Mouse (Mus musculus) embryonic stem cell, embryonic (primary cell): Measurements from ENCODE around the gene Ptges2.

Experiments used
- CTCF ChIA-PET, 4 experiments: fragments of 300-600 bp in 2 of 4; fragments of 350-600 bp in 2 of 4; sonication (Branson Sonifier 250); formaldehyde crosslinking; loops; one replicate each; lab custom pipeline; 2022; ENCODE audit warnings: inconsistent platforms in 2 of 4; lab: Charles Lee
- POLR2A ChIA-PET, 4 experiments: fragments of 300-600 bp in 2 of 4; fragments of 350-600 bp in 2 of 4; sonication (Branson Sonifier 250); formaldehyde crosslinking; loops; one replicate each; lab custom pipeline; 2022; ENCODE audit warnings: antibody characterized with exemption in 4 of 4, inconsistent platforms in 1 of 4; lab: Charles Lee

The Ptges2 gene

GRCm38 (mm10) chr2:32419359-32419758 is 23.7 kb downstream of the Ptges2 start:
- ChIA-PET CTCF (interaction anchor here in 2 of 4 experiments (1.1 to 6.9 kb wide), 2 partner anchors 14 to 15 kb away, joined by 4 to 52 read pairs; no protein-coding TSS in a partner anchor), POLR2A (interaction anchor here in 1 of 4 experiments (1.4 kb wide), 2 partner anchors 10 kb away, joined by 3 to 4 read pairs; no protein-coding TSS in a partner anchor)

GRCm38 (mm10) chr2:32420066-32420608 is 24.4 kb downstream of the Ptges2 start:
- CTCF ChIA-PET = interaction anchor here in 1 of 4 experiments (2.6 kb wide), 1 partner anchor 15 kb away, joined by 9 read pairs; no protein-coding TSS in a partner anchor
- POLR2A ChIA-PET = no interaction called here

GRCm38 (mm10) chr2:32420647-32421046 is 25.0 kb downstream of the Ptges2 start:
- POLR2A ChIA-PET = no interaction called here
- CTCF ChIA-PET = interaction anchor here in 2 of 4 experiments (2.0 to 2.6 kb wide), 2 partner anchors 16 to 66 kb away, joined by 5 to 11 read pairs (median 9); no protein-coding TSS in a partner anchor

- POLR2A ChIA-PET = interaction anchor here in 1 of 4 experiments (1.2 kb wide), 2 partner anchors 61 kb away, joined by 3 read pairs; no protein-coding TSS in a partner anchor
- CTCF ChIA-PET = interaction anchor here (0.5 to 2.6 kb wide), 7 partner anchors 17 to 740 kb away, joined by 3 to 11 read pairs (median 5); no protein-coding TSS in a partner anchor
Measured at GRCm38 (mm10) chr2:32421851-32422251, 26.2 kb downstream of the Ptges2 start.

GRCm38 (mm10) chr2:32423481-32424331 is 28.0 kb downstream of the Ptges2 start:
- ChIA-PET CTCF (interaction anchor here in 1 of 4 experiments (0.6 kb wide), 1 partner anchor 32 kb away, joined by 3 read pairs; no protein-coding TSS in a partner anchor), POLR2A (interaction anchor here in 1 of 4 experiments (0.7 to 1.5 kb wide), 2 partner anchors 12 to 28 kb away, joined by 3 to 4 read pairs; partner anchors contain the start of gene Slc25a25)

GRCm38 (mm10) chr2:32424796-32425195 is 29.1 kb downstream of the Ptges2 start:
- ChIA-PET POLR2A (interaction anchor here in 1 of 4 experiments (1.4 to 1.5 kb wide), 2 partner anchors 13 to 28 kb away, joined by 3 to 4 read pairs; no protein-coding TSS in a partner anchor), CTCF (no interaction called here)

- CTCF ChIA-PET = interaction anchor here in 1 of 4 experiments (0.6 kb wide), 1 partner anchor 20 kb away, joined by 3 read pairs; no protein-coding TSS in a partner anchor
- POLR2A ChIA-PET = interaction anchor here in 2 of 4 experiments (0.7 to 1.5 kb wide), 3 partner anchors 14 to 65 kb away, joined by 3 to 4 read pairs (median 3); no protein-coding TSS in a partner anchor
Measured at GRCm38 (mm10) chr2:32425568-32425967, 29.9 kb downstream of the Ptges2 start.

- ChIA-PET CTCF (interaction anchor here in 1 of 4 experiments (0.6 kb wide), 1 partner anchor 19 kb away, joined by 3 read pairs; no protein-coding TSS in a partner anchor), POLR2A (interaction anchor here in 1 of 4 experiments (1.4 kb wide), 1 partner anchor 27 kb away, joined by 3 read pairs; no protein-coding TSS in a partner anchor)
Measured at GRCm38 (mm10) chr2:32426141-32426540, 30.4 kb downstream of the Ptges2 start.

- POLR2A ChIA-PET = no interaction called here
- CTCF ChIA-PET = interaction anchor here in 1 of 4 experiments (0.8 kb wide), 1 partner anchor 23 kb away, joined by 3 read pairs; no protein-coding TSS in a partner anchor
Measured at GRCm38 (mm10) chr2:32427720-32428119, 32.0 kb downstream of the Ptges2 start.

- POLR2A ChIA-PET = interaction anchor here in 2 of 4 experiments (0.7 to 1.7 kb wide), 8 partner anchors 9 to 112 kb away, joined by 3 to 4 read pairs (median 3); no protein-coding TSS in a partner anchor
Measured at GRCm38 (mm10) chr2:32428262-32428722, 32.6 kb downstream of the Ptges2 start.

GRCm38 (mm10) chr2:32429215-32429891 is 33.7 kb downstream of the Ptges2 start:
- POLR2A ChIA-PET = interaction anchor here in 3 of 4 experiments (0.7 to 1.7 kb wide), 9 partner anchors 10 to 113 kb away, joined by 3 to 4 read pairs (median 3); no protein-coding TSS in a partner anchor
- CTCF ChIA-PET = interaction anchor here in 3 of 4 experiments (0.6 to 2.0 kb wide), 8 partner anchors 8 to 1959 kb away, joined by 3 to 10 read pairs (median 4); no protein-coding TSS in a partner anchor

More at GRCm38 (mm10) chr2:32428262-32428722, 32.6 kb downstream of the Ptges2 start:
- CTCF ChIA-PET = interaction anchor here in 3 of 4 experiments (0.8 to 2.0 kb wide), 5 partner anchors 9 to 24 kb away, joined by 3 to 10 read pairs (median 5); no protein-coding TSS in a partner anchor

GRCm38 (mm10) chr2:32430701-32431676 is 35.3 kb downstream of the Ptges2 start:
- ChIA-PET CTCF (interaction anchor here (0.6 to 3.0 kb wide), 10 partner anchors 21 to 535 kb away, joined by 3 to 14 read pairs (median 4); no protein-coding TSS in a partner anchor), POLR2A (interaction anchor here in 3 of 4 experiments (0.6 to 1.7 kb wide), 19 partner anchors 9 to 626 kb away, joined by 3 to 7 read pairs (median 3); partner anchors contain the start of genes Slc25a25 (in 2 of the 3), Fam102a (in 1 of the 3) and Naif1 (in 1 of the 3))

- CTCF ChIA-PET = interaction anchor here (0.7 to 2.9 kb wide), 9 partner anchors 8 to 303 kb away, joined by 3 to 13 read pairs (median 5); no protein-coding TSS in a partner anchor
- POLR2A ChIA-PET = interaction anchor here in 2 of 4 experiments (0.8 to 4.2 kb wide), 5 partner anchors 8 to 290 kb away, joined by 3 to 19 read pairs (median 4); partner anchors contain the start of genes Slc25a25 (in 2 of the 2) and Naif1 (in 1 of the 2)
Measured at GRCm38 (mm10) chr2:32436686-32437372, 41.1 kb downstream of the Ptges2 start.

- CTCF ChIA-PET = interaction anchor here (0.6 to 2.9 kb wide), 15 partner anchors 9 to 821 kb away, joined by 3 to 13 read pairs (median 5); partner anchors contain the start of gene Slc25a25 (in 1 of the 4)
- POLR2A ChIA-PET = interaction anchor here in 2 of 4 experiments (0.8 to 4.2 kb wide), 5 partner anchors 9 to 290 kb away, joined by 3 to 19 read pairs (median 4); partner anchors contain the start of genes Slc25a25 (in 2 of the 2), Naif1 (in 1 of the 2) and Swi5 (in 1 of the 2)
Measured at GRCm38 (mm10) chr2:32437612-32438166, 42.0 kb downstream of the Ptges2 start.
